Mouse (Mus musculus) embryonic fibroblast, embryonic 13.5 days (primary cell): ENCODE data around the gene Npr1. TPM values are rescaled to one million over a fixed set of nuclear protein-coding genes. Genes with fewer than 3 reads are reported as not detected.

ENCODE experiments used
- H3K27ac ChIP-seq: 2 replicates; pipeline ENCODE4 v1.5.1; 2012; ENCODE audit warnings: low read length, control low read depth, inconsistent platforms; ENCODE audit not compliant: insufficient read depth
- H3K4me1 ChIP-seq: 2 replicates; pipeline ENCODE4 v1.6.1; 2011; ENCODE audit warnings: low read length; ENCODE audit not compliant: control insufficient read depth, insufficient read depth
- H3K4me3 ChIP-seq: 2 replicates; pipeline ENCODE4 v1.5.1; 2011; ENCODE audit warnings: mild to moderate bottlenecking, control low read depth, low read length; ENCODE audit not compliant: insufficient read depth
- CTCF ChIP-seq: IDR thresholded peaks from 2 replicates; pipeline ENCODE4 v1.5.1; 2011; ENCODE audit warnings: mild to moderate bottlenecking, control low read depth, low read length, moderate library complexity, borderline replicate concordance; ENCODE audit not compliant: insufficient read depth
- POLR2A ChIP-seq: IDR thresholded peaks from 2 replicates; pipeline ENCODE4 v1.6.1; 2011; ENCODE audit warnings: low read depth, mild to moderate bottlenecking, control low read depth, low read length, moderate library complexity
- polyA plus RNA-seq: library from polyadenylated mRNA; stranded (reverse); fragments of >200 nt; gene quantifications from 2 replicates; pipeline ENCODE4 v1.2.4, GENCODE M21; 2011; ENCODE audit warnings: low read depth; ENCODE audit not compliant: missing spikeins, insufficient read length

Gene Npr1
- polyA plus RNA-seq, 1 experiment = 0.18 TPM

GRCm38 (mm10) chr3:90440756-90441155 is 24.9 kb downstream of the Npr1 start:
- TF ChIP-seq POLR2A = no peak
- TF ChIP-seq CTCF = no peak
- H3K27ac ChIP-seq = no peak overlapping the region
- peaks cover 2% of the 10 kb centered on the region; the same call in 1 of the 2 replicates for H3K4me1 ChIP-seq
- H3K4me3 ChIP-seq = no peak overlapping the region

GRCm38 (mm10) chr3:90437131-90437530 is 28.5 kb downstream of the Npr1 start:
- no peak for TF ChIP-seq CTCF

GRCm38 (mm10) chr3:90434073-90434730 is 31.5 kb downstream of the Npr1 start:
- no peak overlapping the region for H3K27ac ChIP-seq
- TF ChIP-seq POLR2A (no peak), CTCF (no peak)
- H3K4me1 ChIP-seq = peaks cover 9% of the 10 kb centered on the region
- peak overlapping the region; percentile 48 for H3K4me3 ChIP-seq

More at GRCm38 (mm10) chr3:90437131-90437530, 28.5 kb downstream of the Npr1 start:
- Histone ChIP-seq H3K4me1 (peaks cover 2% of the 10 kb centered on the region; the same call in 1 of the 2 replicates), H3K27ac (no peak overlapping the region), H3K4me3 (no peak overlapping the region)

GRCm38 (mm10) chr3:90433381-90434020 is 32.2 kb downstream of the Npr1 start, which contains the start of gene Ints3:
Gene Ints3 (minus strand): TSS chr3:90433622.
- Histone ChIP-seq H3K4me3 (peak within 1 kb of the TSS; percentile 78), H3K4me1 (peaks cover 9% of the 10 kb centered on the region), H3K27ac (peak within 1 kb of the TSS; percentile 87)
- TF ChIP-seq POLR2A = peak; percentile 93
- TF ChIP-seq CTCF = no peak

- peak overlapping the region; percentile 78 for H3K4me3 ChIP-seq
- TF ChIP-seq CTCF (no peak), POLR2A (peak; percentile 50; the same call in 1 of the 2 replicates)
- H3K27ac ChIP-seq = peak overlapping the region; percentile 87
- peaks cover 9% of the 10 kb centered on the region for H3K4me1 ChIP-seq
Measured at GRCm38 (mm10) chr3:90432811-90433219, 32.9 kb downstream of the Npr1 start.

- TF ChIP-seq POLR2A (no peak), CTCF (no peak)
- Histone ChIP-seq H3K27ac (no peak overlapping the region), H3K4me3 (peak overlapping the region; percentile 78), H3K4me1 (peaks cover 9% of the 10 kb centered on the region)
Measured at GRCm38 (mm10) chr3:90432348-90432747, 33.3 kb downstream of the Npr1 start.

- H3K4me3 ChIP-seq = no peak overlapping the region
- no peak overlapping the region for H3K27ac ChIP-seq
- H3K4me1 ChIP-seq = peaks cover 9% of the 10 kb centered on the region
- no peak for TF ChIP-seq CTCF
- no peak for TF ChIP-seq POLR2A
Measured at GRCm38 (mm10) chr3:90429576-90429975, 36.1 kb downstream of the Npr1 start.

- H3K27ac ChIP-seq = no peak overlapping the region
- TF ChIP-seq POLR2A = no peak
- H3K4me1 ChIP-seq = peaks cover 11% of the 10 kb centered on the region
- no peak overlapping the region for H3K4me3 ChIP-seq
Measured at GRCm38 (mm10) chr3:90428186-90428585, 37.5 kb downstream of the Npr1 start.

GRCm38 (mm10) chr3:90427574-90427973 is 38.1 kb downstream of the Npr1 start:
- TF ChIP-seq POLR2A (no peak), CTCF (no peak)
- H3K4me1 ChIP-seq = peaks cover 11% of the 10 kb centered on the region
- no peak overlapping the region for H3K4me3 ChIP-seq
- no peak overlapping the region for H3K27ac ChIP-seq

GRCm38 (mm10) chr3:90425499-90425898 is 40.2 kb downstream of the Npr1 start:
- Histone ChIP-seq H3K4me1 (peaks cover 2% of the 10 kb centered on the region; the same call in 1 of the 2 replicates), H3K4me3 (no peak overlapping the region), H3K27ac (no peak overlapping the region)
- TF ChIP-seq CTCF = no peak
- TF ChIP-seq POLR2A = no peak
